Comparison of ENCODE assay signal across 13 mouse cellular contexts in genomic region chr8:26962976-26963720, GRCm38 (mm10). TPM values are rescaled to one million over a fixed set of nuclear protein-coding genes. Genes with fewer than 3 reads are reported as not detected.
DNase-seq lines count a peak whose midpoint lies in the region.
"Had no signal": no experiment of that assay in that cellular context is flagged by ENCODE, and none has a peak within 500 bp of the region (broad histone marks: within the 10 kb centered on the region; RNA-seq: fewer than 3 reads in every experiment).

No protein-coding gene starts in this region.

- no peak overlapping the region for H3K4me3 ChIP-seq in heart, embryonic 10.5 days
- no peak overlapping the region for H3K4me3 ChIP-seq in limb, embryonic 10.5 days
- H3K4me3 ChIP-seq in hindbrain, embryonic 10.5 days = no peak overlapping the region
- H3K4me3 ChIP-seq in midbrain, embryonic 10.5 days = no peak overlapping the region
- H3K4me3 ChIP-seq: embryonic facial prominence, embryonic 10.5 days; neural tube, embryonic 12.5 days had no signal

- 42% methylated on average over 16 of the region's 16 CpGs for WGBS in heart, embryonic 10.5 days
- 45% methylated on average over 16 of the region's 16 CpGs for WGBS in limb, embryonic 10.5 days
- WGBS in hindbrain, embryonic 10.5 days = 66% methylated on average over 16 of the region's 16 CpGs
- 79% methylated on average over 16 of the region's 16 CpGs for WGBS in midbrain, embryonic 10.5 days

- peaks cover 19% of the 10 kb centered on the region; the same call in 1 of the 2 replicates for H3K27me3 ChIP-seq in heart, embryonic 10.5 days (ENCODE audit: insufficient read depth, poor library complexity, severe bottlenecking)
- peaks cover 70% of the 10 kb centered on the region for H3K27me3 ChIP-seq in limb, embryonic 10.5 days (ENCODE audit: low read depth, poor library complexity, severe bottlenecking)
- H3K27me3 ChIP-seq in hindbrain, embryonic 10.5 days (ENCODE audit: insufficient read depth, poor library complexity, severe bottlenecking) = peaks cover 96% of the 10 kb centered on the region
- peaks cover 92% of the 10 kb centered on the region for H3K27me3 ChIP-seq in midbrain, embryonic 10.5 days (ENCODE audit: low read depth, poor library complexity, severe bottlenecking)

- peaks cover 32% of the 10 kb centered on the region for H3K4me1 ChIP-seq in heart, embryonic 10.5 days
- H3K4me1 ChIP-seq in limb, embryonic 10.5 days = peaks cover 62% of the 10 kb centered on the region
- H3K4me1 ChIP-seq in hindbrain, embryonic 10.5 days (replicated peaks) = peaks cover 31% of the 10 kb centered on the region
- H3K4me1 ChIP-seq in midbrain, embryonic 10.5 days = peaks cover 37% of the 10 kb centered on the region

- DNase-seq in heart, embryonic 10.5 days (ENCODE audit: low spot score) = peak; percentile 79
- DNase-seq in heart, adult 8-10 months (ENCODE audit: low spot score) = no peak
- peak; percentile 74 for DNase-seq in 3T3-L1 (ENCODE audit: low read depth, low spot score)
- peak; percentile 63 for DNase-seq in NIH3T3 (ENCODE audit: low read depth)
- peak; percentile 42 for DNase-seq in limb, embryonic 10.5 days (ENCODE audit: low spot score)
- no peak for DNase-seq in hindbrain, embryonic 10.5 days (ENCODE audit: low spot score)
- no peak for DNase-seq in midbrain, embryonic 10.5 days (ENCODE audit: low spot score)
- DNase-seq in layer of hippocampus, adult 18-20 months (ENCODE audit: low spot score in 2 of 2) = no peak
- DNase-seq: lung, postnatal 14 days; thymus, postnatal 36 days had no signal

- H3K27ac ChIP-seq in heart, embryonic 10.5 days = peak overlapping the region; percentile 54
- H3K27ac ChIP-seq in limb, embryonic 10.5 days = peak overlapping the region; percentile 47; the same call in 1 of the 2 replicates
- no peak overlapping the region for H3K27ac ChIP-seq in hindbrain, embryonic 10.5 days
- no peak overlapping the region for H3K27ac ChIP-seq in midbrain, embryonic 10.5 days (replicated peaks)
- H3K27ac ChIP-seq: embryonic facial prominence, embryonic 10.5 days; neural tube, embryonic 12.5 days had no signal

- H3K9me3 ChIP-seq in heart, embryonic 10.5 days = no peaks in the 10 kb centered on the region
- no peaks in the 10 kb centered on the region for H3K9me3 ChIP-seq in limb, embryonic 10.5 days (replicated peaks)
- H3K9me3 ChIP-seq in hindbrain, embryonic 10.5 days = peaks cover 4% of the 10 kb centered on the region
- H3K9me3 ChIP-seq in midbrain, embryonic 10.5 days (replicated peaks) = 0 out of 2 replicates have a peak, but pooled peaks cover 4% of the 10 kb centered on the region
- H3K9me3 ChIP-seq: embryonic facial prominence, embryonic 10.5 days; G1E; neural tube, embryonic 12.5 days had no signal

- no peaks in the 10 kb centered on the region for H3K36me3 ChIP-seq in heart, embryonic 10.5 days
- H3K36me3 ChIP-seq in limb, embryonic 10.5 days = no peaks in the 10 kb centered on the region
- H3K36me3 ChIP-seq in hindbrain, embryonic 10.5 days = no peaks in the 10 kb centered on the region
- H3K36me3 ChIP-seq in midbrain, embryonic 10.5 days = no peaks in the 10 kb centered on the region
- H3K36me3 ChIP-seq: embryonic facial prominence, embryonic 10.5 days; G1E; neural tube, embryonic 12.5 days had no signal

RNA-seq across cellular contexts. Expression of gene Zfp703, which starts 14.0 kb away (rescaled TPM):
- polyA plus RNA-seq in heart, embryonic 10.5 days (2016; fragmentation: Nextera tagmentation; extraction: Ambion mirVana) = 6.1 and 10.9 TPM in 2 replicates
- 10 to 100 TPM; 12.2 to 16.5 (median 14.2) TPM for total RNA-seq in heart, adult 8-10 months (2022)
- polyA plus RNA-seq in limb, embryonic 10.5 days (2016; fragmentation: Nextera tagmentation; extraction: Ambion mirVana) = 19.6 and 22.1 TPM in 2 replicates
- 16.3 and 24.4 TPM in 2 replicates for polyA plus RNA-seq in hindbrain, embryonic 10.5 days (2016; fragmentation: Nextera tagmentation; extraction: Ambion mirVana)
- polyA plus RNA-seq in midbrain, embryonic 10.5 days (2016; fragmentation: Nextera tagmentation; extraction: Ambion mirVana) = 7.7 and 8.2 TPM in 2 replicates
- 10 to 100 TPM; 26.6 to 26.7 TPM for total RNA-seq in layer of hippocampus, adult 18-20 months (2021)

Comparison
In these comparisons a context has a peak if more than half of its experiments do, and no peak if none do; other contexts are left out.
1. DNase-seq: peak in heart, embryonic 10.5 days (single experiment), 3T3-L1 (single experiment), NIH3T3 (single experiment) and limb, embryonic 10.5 days (single experiment); none in heart, adult 8-10 months (single experiment), hindbrain, embryonic 10.5 days (single experiment), midbrain, embryonic 10.5 days (single experiment) and layer of hippocampus, adult 18-20 months (0 of 2).
2. H3K27ac ChIP-seq: peak in heart, embryonic 10.5 days (single experiment) and limb, embryonic 10.5 days (single experiment); none in hindbrain, embryonic 10.5 days (single experiment) and midbrain, embryonic 10.5 days (single experiment).